Mouse (Mus musculus): ENCODE measurements at regions not wholly inside any gene's neighbourhood (a gene's known extent, or its start where the extent isn't known, plus 50 kb on each side); places are given as distances from the start of the nearest gene placed in this dataset.

DNA sequence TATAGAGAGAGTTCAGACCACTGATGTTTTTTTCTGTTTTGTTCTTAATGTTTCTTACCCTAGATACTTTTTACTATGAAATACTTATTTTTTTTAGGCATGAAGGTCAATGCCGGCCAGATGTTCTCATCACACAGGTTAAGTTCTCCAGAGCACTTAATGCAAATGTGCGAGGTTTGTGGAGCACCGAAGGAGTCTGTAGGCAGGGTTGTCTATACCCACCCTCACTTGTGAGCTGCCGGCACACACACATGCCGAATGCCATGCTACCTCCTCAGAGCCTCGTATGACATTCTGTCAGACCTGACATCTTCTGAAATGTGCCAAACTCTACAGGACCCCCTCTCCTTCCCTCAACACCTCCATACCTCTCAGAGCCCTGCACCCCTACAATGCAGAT lies 80.5 kb upstream of the Ccn6 start:
- 81% methylated on average over 6 of the region's 6 CpGs for WGBS
- TF ChIP-seq CTCF (IDR thresholded peaks at IDR 0.05; ENCODE audit: control insufficient read depth, insufficient read depth, low read length): no peak
- no peak for TF ChIP-seq POLR2A (IDR thresholded peaks at IDR 0.05; ENCODE audit: borderline replicate concordance, control insufficient read depth, low read depth, low read length)
- no peak overlapping the region for H3K4me3 ChIP-seq (replicated peaks; ENCODE audit: control insufficient read depth, low read depth, low read length)

GRCm38 (mm10) chr10:39242398-39242797 lies 78.8 kb upstream of the Ccn6 start:
- 72% methylated on average over 5 of the region's 5 CpGs for WGBS

More for the DNA sequence above, 80.5 kb upstream of the Ccn6 start:
- Histone ChIP-seq H3K4me1 (ENCODE audit: control insufficient read depth, insufficient read depth, low read length) (peaks cover 2% of the 10 kb centered on the region), H3K27ac (ENCODE audit: control insufficient read depth, insufficient read depth, low read depth, low read length, poor library complexity) (no peak overlapping the region)

GRCm38 (mm10) chr10:39241922-39242321 lies 78.3 kb upstream of the Ccn6 start:
- no peak overlapping the region for H3K27ac ChIP-seq (ENCODE audit: control insufficient read depth, insufficient read depth, low read depth, low read length, poor library complexity)
- no peak overlapping the region for H3K4me3 ChIP-seq (replicated peaks; ENCODE audit: control insufficient read depth, low read depth, low read length)
- no peak for TF ChIP-seq CTCF (IDR thresholded peaks at IDR 0.05; ENCODE audit: control insufficient read depth, insufficient read depth, low read length)
- no peak for TF ChIP-seq POLR2A (IDR thresholded peaks at IDR 0.05; ENCODE audit: borderline replicate concordance, control insufficient read depth, low read depth, low read length)
- H3K4me1 ChIP-seq (ENCODE audit: control insufficient read depth, insufficient read depth, low read length): peaks cover 2% of the 10 kb centered on the region
- 45% methylated on average over 6 of the region's 6 CpGs for WGBS

More at GRCm38 (mm10) chr10:39242398-39242797, 78.8 kb upstream of the Ccn6 start:
- Histone ChIP-seq H3K27ac (ENCODE audit: control insufficient read depth, insufficient read depth, low read depth, low read length, poor library complexity) (no peak overlapping the region), H3K4me3 (replicated peaks; ENCODE audit: control insufficient read depth, low read depth, low read length) (no peak overlapping the region), H3K4me1 (ENCODE audit: control insufficient read depth, insufficient read depth, low read length) (peaks cover 2% of the 10 kb centered on the region)
- TF ChIP-seq POLR2A (IDR thresholded peaks at IDR 0.05; ENCODE audit: borderline replicate concordance, control insufficient read depth, low read depth, low read length) (no peak), CTCF (IDR thresholded peaks at IDR 0.05; ENCODE audit: control insufficient read depth, insufficient read depth, low read length) (no peak)

DNA sequence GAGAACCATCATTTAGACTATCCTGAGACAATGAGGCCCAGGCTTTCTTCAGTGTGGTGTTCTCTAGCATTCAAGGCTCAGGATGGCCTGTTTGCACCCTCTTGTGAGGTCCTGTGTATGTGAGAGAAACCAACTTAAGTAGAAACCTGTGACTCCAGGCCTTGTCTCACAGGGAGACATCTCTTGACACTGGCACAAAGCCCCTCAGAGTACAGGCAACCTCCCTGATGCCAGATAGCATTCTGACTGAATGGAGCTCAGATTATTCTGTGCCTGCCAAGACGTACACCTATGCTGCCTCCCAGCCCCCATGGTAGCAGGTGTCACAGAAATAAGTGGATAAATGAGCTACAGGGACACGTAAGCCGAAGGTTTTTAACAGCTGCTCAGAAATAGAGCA lies 77.9 kb upstream of the Ccn6 start:
- TF ChIP-seq POLR2A (IDR thresholded peaks at IDR 0.05; ENCODE audit: borderline replicate concordance, control insufficient read depth, low read depth, low read length): no peak
- TF ChIP-seq CTCF (IDR thresholded peaks at IDR 0.05; ENCODE audit: control insufficient read depth, insufficient read depth, low read length): no peak
- H3K4me1 ChIP-seq (ENCODE audit: control insufficient read depth, insufficient read depth, low read length): peaks cover 2% of the 10 kb centered on the region
- 77% methylated on average over 3 of the region's 3 CpGs for WGBS
- no peak overlapping the region for H3K27ac ChIP-seq (ENCODE audit: control insufficient read depth, insufficient read depth, low read depth, low read length, poor library complexity)
- H3K4me3 ChIP-seq (replicated peaks; ENCODE audit: control insufficient read depth, low read depth, low read length): no peak overlapping the region

DNA sequence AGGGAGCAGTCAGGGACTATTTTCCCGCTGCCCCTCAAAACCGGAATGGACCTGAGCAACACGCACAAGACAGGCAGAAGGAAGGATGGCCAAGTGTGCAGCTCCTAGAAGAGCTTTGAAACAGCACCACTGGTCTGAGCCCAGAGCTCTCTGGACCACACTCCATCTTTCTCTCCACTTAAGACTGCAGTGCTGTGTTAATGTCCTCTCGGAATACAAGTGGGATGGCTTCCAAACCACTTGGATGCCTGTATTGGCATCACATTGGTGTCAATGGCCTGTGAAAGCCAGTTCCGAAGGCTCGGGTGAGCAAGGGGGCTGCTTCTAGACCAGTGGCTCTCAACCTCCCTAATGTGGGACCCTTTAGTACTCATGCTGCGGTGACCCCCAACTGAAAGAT lies 77.4 kb upstream of the Ccn6 start:
- no peaks in the 10 kb centered on the region for H3K4me1 ChIP-seq (ENCODE audit: control insufficient read depth, insufficient read depth, low read length)
- 90% methylated on average over 7 of the region's 7 CpGs for WGBS

DNA sequence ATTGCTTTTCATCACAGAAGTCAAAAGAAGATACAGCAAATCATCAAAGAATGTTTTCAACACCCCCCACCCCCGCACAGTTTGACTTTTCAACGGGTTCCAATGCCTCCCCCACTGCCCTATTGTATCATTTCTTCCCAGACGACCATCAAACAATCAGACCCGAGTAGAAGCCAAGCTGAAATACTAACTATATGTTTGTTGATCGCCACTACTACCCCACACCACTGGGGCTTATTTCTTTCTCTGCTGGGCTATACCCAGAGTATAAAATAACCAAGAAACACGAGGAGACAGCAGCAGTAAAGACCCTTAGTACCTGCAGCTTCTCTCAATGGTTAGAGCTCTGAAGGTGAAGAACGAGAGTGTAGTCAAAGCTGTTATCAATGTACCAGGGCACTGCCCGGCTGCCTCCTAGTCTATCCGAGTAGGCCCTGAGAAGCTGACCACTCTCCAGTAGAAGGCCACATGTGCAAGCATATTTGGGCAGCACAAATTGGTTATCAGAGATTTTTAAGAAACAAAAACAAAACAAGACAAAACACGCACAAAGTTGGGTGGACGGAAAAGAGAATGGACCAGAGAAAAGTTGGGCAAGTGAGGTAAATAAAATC lies 76.7 kb upstream of the Ccn6 start:
- WGBS: 60% methylated on average over 11 of the region's 11 CpGs
- no peak overlapping the region for H3K27ac ChIP-seq (ENCODE audit: control insufficient read depth, insufficient read depth, low read depth, low read length, poor library complexity)
- no peaks in the 10 kb centered on the region for H3K4me1 ChIP-seq (ENCODE audit: control insufficient read depth, insufficient read depth, low read length)
- no peak for TF ChIP-seq POLR2A (IDR thresholded peaks at IDR 0.05; ENCODE audit: borderline replicate concordance, control insufficient read depth, low read depth, low read length)
- no peak for TF ChIP-seq CTCF (IDR thresholded peaks at IDR 0.05; ENCODE audit: control insufficient read depth, insufficient read depth, low read length)
- H3K4me3 ChIP-seq (replicated peaks; ENCODE audit: control insufficient read depth, low read depth, low read length): no peak overlapping the region

More for the DNA sequence above, 77.4 kb upstream of the Ccn6 start:
- Histone ChIP-seq H3K4me3 (replicated peaks; ENCODE audit: control insufficient read depth, low read depth, low read length) (no peak overlapping the region), H3K27ac (ENCODE audit: control insufficient read depth, insufficient read depth, low read depth, low read length, poor library complexity) (no peak overlapping the region)
- TF ChIP-seq CTCF (IDR thresholded peaks at IDR 0.05; ENCODE audit: control insufficient read depth, insufficient read depth, low read length) (no peak), POLR2A (IDR thresholded peaks at IDR 0.05; ENCODE audit: borderline replicate concordance, control insufficient read depth, low read depth, low read length) (no peak)

- 22% methylated on average over 17 of the region's 17 CpGs for WGBS
- Histone ChIP-seq H3K27ac (ENCODE audit: control insufficient read depth, insufficient read depth, low read depth, low read length, poor library complexity) (no peak overlapping the region), H3K4me3 (replicated peaks; ENCODE audit: control insufficient read depth, low read depth, low read length) (no peak overlapping the region), H3K4me1 (ENCODE audit: control insufficient read depth, insufficient read depth, low read length) (no peaks in the 10 kb centered on the region)
- TF ChIP-seq POLR2A (IDR thresholded peaks at IDR 0.05; ENCODE audit: borderline replicate concordance, control insufficient read depth, low read depth, low read length) (no peak), CTCF (IDR thresholded peaks at IDR 0.05; ENCODE audit: control insufficient read depth, insufficient read depth, low read length) (peak; percentile 61; the same call in 1 of the 2 replicates)
These were observed 76.0 kb upstream of the Ccn6 start for GRCm38 (mm10) chr10:39239498-39240177.

DNA sequence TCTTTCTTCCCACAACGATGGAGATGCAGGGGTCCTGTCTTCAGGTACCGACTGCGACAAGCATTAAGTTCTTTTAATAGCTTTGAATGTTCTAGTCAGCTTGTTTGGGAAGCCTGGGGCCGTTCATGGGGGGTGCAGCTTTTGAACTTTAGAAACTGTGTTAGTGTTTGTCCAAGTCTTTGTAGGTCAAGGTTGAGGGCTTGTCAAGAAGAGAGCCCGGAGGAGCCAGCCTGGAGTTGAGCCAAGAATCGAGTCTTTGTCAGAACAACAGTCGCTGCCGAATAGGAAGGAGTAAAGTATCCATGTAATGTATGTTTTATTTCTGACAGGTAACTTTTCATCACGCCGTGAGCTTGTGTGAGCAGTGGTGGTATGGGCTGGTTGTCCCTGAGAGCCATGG lies 75.0 kb upstream of the Ccn6 start:
- Histone ChIP-seq H3K4me3 (replicated peaks; ENCODE audit: control insufficient read depth, low read depth, low read length) (no peak overlapping the region), H3K27ac (ENCODE audit: control insufficient read depth, insufficient read depth, low read depth, low read length, poor library complexity) (no peak overlapping the region), H3K4me1 (ENCODE audit: control insufficient read depth, insufficient read depth, low read length) (no peaks in the 10 kb centered on the region)
- WGBS: 82% methylated on average over 10 of the region's 10 CpGs
- TF ChIP-seq POLR2A (IDR thresholded peaks at IDR 0.05; ENCODE audit: borderline replicate concordance, control insufficient read depth, low read depth, low read length) (no peak), CTCF (IDR thresholded peaks at IDR 0.05; ENCODE audit: control insufficient read depth, insufficient read depth, low read length) (no peak)

All from bone marrow, adult 2 months (tissue).